Mouse (Mus musculus): Measurements from ENCODE around the gene Rfx5. TPM values are rescaled to one million over a fixed set of nuclear protein-coding genes. Genes with fewer than 3 reads are reported as not detected.
A peak's percentile ranks its signal among the peaks of the same experiment; 100 is the strongest.
"Not testable (repeated sequence)": the region's sequence is repeated elsewhere in the genome, so short reads cannot be mapped to it uniquely, and the experiment has no call there.

Gene Rfx5
- total and polyA plus RNA-seq, 3 experiments = 11.7 to 27.8 (median 24.3) TPM

DNA sequence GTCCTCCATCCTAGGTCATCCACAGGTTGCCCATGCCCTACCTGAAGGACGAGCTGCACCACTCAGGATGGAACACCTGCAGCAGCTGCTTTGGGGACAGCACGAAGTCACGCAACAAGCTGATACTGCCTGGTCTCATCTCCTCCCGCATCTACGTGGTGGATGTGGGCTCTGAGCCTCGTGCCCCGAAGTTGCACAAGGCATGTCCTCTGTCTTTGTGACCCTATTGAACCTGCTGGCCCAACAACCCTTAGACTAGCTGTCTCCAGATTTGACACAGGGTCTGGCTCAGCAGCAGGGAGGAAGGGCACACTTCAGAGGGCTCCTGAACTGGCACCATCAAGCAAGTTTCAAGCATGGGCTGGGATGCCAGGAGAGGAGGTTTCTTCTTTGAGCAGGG lies 16.7 kb upstream of the Rfx5 start:
- H3K4me1 ChIP-seq (ENCODE audit: insufficient read depth, low read depth, low read length) = peaks cover 58% of the 10 kb centered on the region
- not testable (repeated sequence) for DNase-seq (ENCODE audit: low spot score); ATAC-seq (ENCODE audit: extremely low read depth, insufficient number of reproducible peaks, low FRiP score, poor library complexity, severe bottlenecking); H3K27me3 ChIP-seq (ENCODE audit: insufficient read depth, low read length); H3K4me3 ChIP-seq (ENCODE audit: low read depth, low read length); H3K9me3 ChIP-seq (replicated peaks)
- peaks cover 37% of the 10 kb centered on the region for H3K36me3 ChIP-seq (replicated peaks)

DNA sequence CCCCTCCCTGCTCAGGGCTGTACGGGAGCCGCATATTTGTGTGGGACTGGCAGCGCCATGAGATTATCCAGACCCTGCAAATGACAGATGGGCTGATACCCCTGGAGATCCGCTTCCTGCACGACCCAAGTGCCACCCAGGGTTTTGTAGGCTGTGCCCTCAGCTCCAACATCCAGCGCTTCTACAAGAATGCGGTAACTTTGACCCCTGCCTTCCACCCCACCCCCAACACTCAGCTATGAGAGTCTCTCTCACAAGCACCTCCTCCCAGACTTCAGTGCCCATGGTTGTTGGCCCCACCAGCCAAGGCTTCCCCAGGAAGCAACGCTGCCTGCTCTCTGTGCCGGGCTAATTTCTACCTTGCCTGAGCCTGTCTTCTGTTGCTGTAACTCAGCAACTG lies 13.8 kb upstream of the Rfx5 start:
- H3K4me1 ChIP-seq (ENCODE audit: insufficient read depth, low read depth, low read length) = peaks cover 59% of the 10 kb centered on the region
- not testable (repeated sequence) for H3K4me3 ChIP-seq (ENCODE audit: low read depth, low read length); ATAC-seq (ENCODE audit: extremely low read depth, insufficient number of reproducible peaks, low FRiP score, poor library complexity, severe bottlenecking); DNase-seq (ENCODE audit: low spot score); H3K9me3 ChIP-seq (replicated peaks); H3K27me3 ChIP-seq (ENCODE audit: insufficient read depth, low read length)
- peaks cover 58% of the 10 kb centered on the region for H3K36me3 ChIP-seq (replicated peaks)

DNA sequence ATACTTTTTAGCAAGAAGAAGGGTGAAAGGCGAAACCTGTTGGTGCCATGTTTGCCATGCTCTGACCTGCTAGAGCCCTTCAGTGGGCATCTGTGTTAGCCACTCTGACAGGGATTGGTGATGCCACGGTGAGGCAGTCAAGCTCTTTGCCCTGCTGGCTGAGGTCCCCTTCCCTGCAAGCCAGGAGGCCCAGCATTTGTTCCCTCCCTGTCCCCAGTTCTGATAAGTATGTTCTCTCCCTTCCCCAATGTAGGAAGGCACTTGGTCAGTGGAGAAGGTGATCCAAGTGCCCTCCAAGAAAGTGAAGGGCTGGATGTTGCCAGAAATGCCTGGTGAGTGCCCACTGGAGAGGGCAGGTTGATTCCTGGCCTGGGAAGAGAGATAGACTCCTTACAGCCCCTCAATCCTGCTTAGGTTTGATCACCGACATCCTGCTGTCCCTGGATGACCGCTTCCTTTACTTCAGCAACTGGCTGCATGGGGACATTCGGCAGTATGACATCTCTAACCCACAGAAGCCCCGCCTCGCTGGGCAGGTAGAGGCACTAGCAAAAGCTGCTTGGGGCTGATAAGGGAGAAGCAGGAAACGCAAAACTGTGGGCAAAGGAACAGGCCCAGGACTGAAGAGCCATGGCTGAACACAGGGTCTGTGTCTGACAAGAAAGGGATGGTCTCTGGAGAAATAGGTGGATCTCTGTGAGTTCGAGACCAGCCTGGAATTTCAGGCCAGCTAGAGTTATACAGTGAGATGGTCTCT lies 11.5 kb upstream of the Rfx5 start:
- DNase-seq (ENCODE audit: low spot score); H3K4me3 ChIP-seq (ENCODE audit: low read depth, low read length); H3K27me3 ChIP-seq (ENCODE audit: insufficient read depth, low read length); H3K9me3 ChIP-seq (replicated peaks): not testable (repeated sequence)
- TF ChIP-seq TAL1 (conservative IDR thresholded peaks at IDR 0.05; ENCODE audit: low read depth, low read length) = peak; percentile 80
- H3K36me3 ChIP-seq (replicated peaks) = peaks cover 43% of the 10 kb centered on the region
- ATAC-seq (ENCODE audit: extremely low read depth, insufficient number of reproducible peaks, low FRiP score, poor library complexity, severe bottlenecking) = peak; percentile 87
- H3K4me1 ChIP-seq (ENCODE audit: insufficient read depth, low read depth, low read length) = peaks cover 40% of the 10 kb centered on the region

DNA sequence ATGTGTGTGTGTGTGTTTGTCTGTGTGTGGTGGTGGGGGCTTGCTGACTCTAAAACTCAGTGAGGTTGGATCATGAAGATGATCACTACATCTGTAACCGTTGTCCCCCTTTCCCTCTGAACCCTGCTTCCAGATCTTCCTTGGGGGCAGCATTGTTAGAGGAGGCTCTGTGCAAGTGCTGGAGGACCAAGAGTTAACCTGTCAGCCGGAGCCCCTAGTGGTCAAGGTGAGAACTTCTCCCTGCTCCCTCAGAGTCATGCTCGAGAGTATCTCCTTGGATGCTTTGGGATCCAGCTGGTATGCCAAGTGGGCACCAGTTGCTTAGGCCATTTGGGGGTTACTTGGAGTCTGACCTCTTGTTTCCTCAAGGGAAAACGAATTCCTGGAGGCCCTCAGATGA lies 10.2 kb upstream of the Rfx5 start:
- TF ChIP-seq CTCF (IDR thresholded peaks at IDR 0.05; ENCODE audit: low read depth, low read length) = peak; percentile 61
- not testable (repeated sequence) for H3K4me3 ChIP-seq (ENCODE audit: low read depth, low read length); H3K27me3 ChIP-seq (ENCODE audit: insufficient read depth, low read length); H3K9me3 ChIP-seq (replicated peaks); DNase-seq (ENCODE audit: low spot score)
- peaks cover 36% of the 10 kb centered on the region for H3K4me1 ChIP-seq (ENCODE audit: insufficient read depth, low read depth, low read length)
- peak; percentile 46; the same call in 1 of the 2 replicates for ATAC-seq (ENCODE audit: extremely low read depth, insufficient number of reproducible peaks, low FRiP score, poor library complexity, severe bottlenecking)
- H3K36me3 ChIP-seq (replicated peaks) = peaks cover 33% of the 10 kb centered on the region

DNA sequence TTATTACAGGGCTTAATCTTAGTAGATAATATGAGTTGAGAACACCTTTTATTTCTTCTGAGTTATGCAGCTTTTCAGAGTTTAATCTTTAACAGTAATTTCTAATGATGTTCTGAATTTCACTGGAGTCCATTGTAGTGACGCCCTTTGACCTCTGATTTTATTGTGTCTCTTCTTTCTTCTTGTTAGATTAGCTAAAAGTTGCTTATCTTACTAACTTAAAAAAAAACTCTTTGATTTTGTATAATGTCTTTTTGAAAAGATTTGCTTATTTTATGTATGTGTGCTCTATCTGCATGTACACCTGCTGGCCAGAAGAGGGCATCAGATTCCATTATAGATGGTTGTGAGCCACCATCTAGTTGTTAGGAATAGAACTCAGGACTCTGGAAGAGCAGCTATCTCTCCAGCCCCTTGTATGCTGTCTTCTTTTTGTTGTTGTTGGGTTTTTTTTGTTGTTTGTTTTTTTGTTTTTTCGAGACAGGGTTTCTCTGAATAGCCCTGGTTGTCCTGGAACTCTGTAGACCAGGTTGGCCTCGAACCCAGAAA lies 5.7 kb upstream of the Rfx5 start:
- H3K4me3 ChIP-seq (ENCODE audit: low read depth, low read length) = no peak overlapping the region
- peaks cover 44% of the 10 kb centered on the region for H3K4me1 ChIP-seq (ENCODE audit: insufficient read depth, low read depth, low read length)
- peak; percentile 56; the same call in 1 of the 2 replicates for TF ChIP-seq CTCF (IDR thresholded peaks at IDR 0.05; ENCODE audit: low read depth, low read length)
- TF ChIP-seq GATA1 (IDR thresholded peaks at IDR 0.05; ENCODE audit: borderline replicate concordance, low read length) = no peak
- H3K36me3 ChIP-seq (replicated peaks) = peaks cover 26% of the 10 kb centered on the region
- peaks cover 2% of the 10 kb centered on the region; the same call in 1 of the 2 replicates for H3K9me3 ChIP-seq (replicated peaks)
- DNase-seq (ENCODE audit: low spot score) = no peak
- no peaks in the 10 kb centered on the region for H3K27me3 ChIP-seq (ENCODE audit: insufficient read depth, low read length)
- ATAC-seq (ENCODE audit: extremely low read depth, insufficient number of reproducible peaks, low FRiP score, poor library complexity, severe bottlenecking) = no peak

DNA sequence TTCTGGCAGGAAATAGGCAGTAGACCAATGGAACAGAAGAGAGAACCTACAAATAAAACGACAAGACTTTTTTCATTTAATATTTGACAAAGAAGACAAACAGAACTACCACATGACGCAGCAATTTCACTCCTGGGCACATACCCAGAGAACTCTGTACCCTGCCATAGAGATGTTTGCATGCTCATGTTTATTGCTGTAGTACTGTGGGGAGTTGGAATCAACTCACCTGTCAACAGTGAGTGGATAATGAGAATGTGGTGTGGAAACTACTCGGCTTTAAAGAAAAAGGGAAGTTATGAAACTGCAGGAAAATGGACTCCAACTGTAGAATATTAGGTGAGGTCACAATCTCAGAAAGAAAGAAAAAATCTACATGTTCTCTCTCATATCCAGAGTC lies 4.2 kb upstream of the Rfx5 start:
- ATAC-seq (ENCODE audit: extremely low read depth, insufficient number of reproducible peaks, low FRiP score, poor library complexity, severe bottlenecking) (no peak), DNase-seq (ENCODE audit: low spot score) (no peak)
- no peak overlapping the region; the same call in 1 of the 2 replicates for H3K4me3 ChIP-seq (ENCODE audit: low read depth, low read length)

DNA sequence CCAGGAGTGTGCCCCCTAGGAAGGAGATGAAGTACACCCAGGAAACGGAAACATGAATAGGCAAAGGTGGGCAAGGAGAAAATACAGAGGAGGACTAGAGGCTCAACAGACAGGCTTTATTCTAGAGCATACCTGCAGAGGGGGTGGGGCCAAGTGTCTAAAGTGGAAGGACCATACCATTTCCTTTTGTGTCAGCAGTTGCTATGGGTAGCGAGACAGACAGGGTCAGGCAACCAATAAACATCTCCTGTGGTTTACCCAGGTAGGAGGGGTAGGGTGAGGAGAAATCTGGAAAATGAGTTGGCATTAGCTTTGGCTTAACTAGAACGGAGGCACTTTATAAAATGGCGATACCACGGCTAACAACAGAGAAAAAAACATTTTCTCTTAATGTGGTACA lies 1.1 kb upstream of the Rfx5 start:
- Histone ChIP-seq H3K9me3 (replicated peaks) (peaks cover 2% of the 10 kb centered on the region; the same call in 1 of the 2 replicates), H3K36me3 (replicated peaks) (peaks cover 39% of the 10 kb centered on the region), H3K4me3 (ENCODE audit: low read depth, low read length) (no peak overlapping the region), H3K4me1 (ENCODE audit: insufficient read depth, low read depth, low read length) (peaks cover 51% of the 10 kb centered on the region), H3K27me3 (ENCODE audit: insufficient read depth, low read length) (no peaks in the 10 kb centered on the region)
- TF ChIP-seq GATA2 (IDR thresholded peaks at IDR 0.05; ENCODE audit: borderline replicate concordance, low read depth, low read length) = no peak
- TF ChIP-seq TAL1 (conservative IDR thresholded peaks at IDR 0.05; ENCODE audit: low read depth, low read length) = no peak
- TF ChIP-seq GATA1 (IDR thresholded peaks at IDR 0.05; ENCODE audit: borderline replicate concordance, low read length) = no peak
- TF ChIP-seq CTCF (IDR thresholded peaks at IDR 0.05; ENCODE audit: low read depth, low read length) = no peak
- TF ChIP-seq POLR2AphosphoS5 (IDR thresholded peaks at IDR 0.05; ENCODE audit: insufficient replicate concordance, low read depth, low read length) = no peak
- no peak for DNase-seq (ENCODE audit: low spot score)
- ATAC-seq (ENCODE audit: extremely low read depth, insufficient number of reproducible peaks, low FRiP score, poor library complexity, severe bottlenecking) = no peak

More for the DNA sequence above, 4.2 kb upstream of the Rfx5 start:
- peaks cover 45% of the 10 kb centered on the region for H3K4me1 ChIP-seq (ENCODE audit: insufficient read depth, low read depth, low read length)
- peaks cover 2% of the 10 kb centered on the region; the same call in 1 of the 2 replicates for H3K9me3 ChIP-seq (replicated peaks)
- H3K36me3 ChIP-seq (replicated peaks) = peaks cover 11% of the 10 kb centered on the region
- H3K27me3 ChIP-seq (ENCODE audit: insufficient read depth, low read length) = no peaks in the 10 kb centered on the region
- TF ChIP-seq GATA1 (IDR thresholded peaks at IDR 0.05; ENCODE audit: borderline replicate concordance, low read length) (no peak), TAL1 (conservative IDR thresholded peaks at IDR 0.05; ENCODE audit: low read depth, low read length) (no peak), CTCF (IDR thresholded peaks at IDR 0.05; ENCODE audit: low read depth, low read length) (no peak), POLR2AphosphoS5 (IDR thresholded peaks at IDR 0.05; ENCODE audit: insufficient replicate concordance, low read depth, low read length) (no peak), GATA2 (IDR thresholded peaks at IDR 0.05; ENCODE audit: borderline replicate concordance, low read depth, low read length) (no peak)
